Mouse (Mus musculus) MEL (cell line): ENCODE data around the gene Gpr171.

Experiments used
- CTCF ChIP-seq, 3 experiments: IDR thresholded peaks in 2 of 3; conservative IDR thresholded peaks in 1 of 3; 2 replicates each; pipeline ENCODE4 v1.5.1; 2011 to 2012; ENCODE audit warnings: low read length in 3 of 3, low read depth in 2 of 3, mild to moderate bottlenecking in 2 of 3, improper control_type of control experiment in 1 of 3, inconsistent platforms in 1 of 3, mixed read lengths in 1 of 3, moderate library complexity in 1 of 3; ENCODE audit not compliant: control insufficient read depth in 1 of 3, insufficient read depth in 1 of 3, poor library complexity in 1 of 3, severe bottlenecking in 1 of 3
- POLR2A ChIP-seq, 2 experiments: IDR thresholded peaks; 2 replicates each; pipeline ENCODE4 v1.6.1; 2011 to 2012; ENCODE audit warnings: low read length in 2 of 2, mild to moderate bottlenecking in 2 of 2, control low read depth in 1 of 2, improper control_type of control experiment in 1 of 2, low read depth in 1 of 2, moderate library complexity in 1 of 2; ENCODE audit not compliant: control insufficient read depth in 1 of 2, insufficient read depth in 1 of 2, poor library complexity in 1 of 2
- POLR2AphosphoS5 ChIP-seq: IDR thresholded peaks from 2 replicates; pipeline ENCODE4 v1.6.1; 2012; ENCODE audit warnings: low read depth, borderline replicate concordance, mild to moderate bottlenecking, inconsistent platforms, low read length, moderate library complexity, mixed read lengths

- TF ChIP-seq CTCF (IDR thresholded peaks at IDR 0.05 in 2 of 3, conservative IDR thresholded peaks at IDR 0.05 in 1 of 3; ENCODE audit: control insufficient read depth in 1 of 3, insufficient read depth in 1 of 3, low read depth in 2 of 3, low read length in 3 of 3, poor library complexity in 1 of 3, severe bottlenecking in 1 of 3) = no peak
- no peak for TF ChIP-seq POLR2A (IDR thresholded peaks at IDR 0.05; ENCODE audit: control insufficient read depth in 1 of 2, insufficient read depth in 1 of 2, low read depth in 1 of 2, low read length in 2 of 2, poor library complexity in 1 of 2)
- TF ChIP-seq POLR2AphosphoS5 = no peak
Observed at GRCm38 (mm10) chr3:59140115-59140514, 38.5 kb upstream of the Gpr171 start.
